Mouse (Mus musculus) bone marrow macrophage, adult 2 months (primary cell): Measurements from ENCODE around the gene Arsg.

Experiments
- CTCF ChIP-seq: IDR thresholded peaks from 2 replicates; pipeline ENCODE4 v1.5.1; 2012; ENCODE audit warnings: low read depth, mild to moderate bottlenecking, low read length, moderate library complexity
- POLR2A ChIP-seq: IDR thresholded peaks from 2 replicates; pipeline ENCODE4 v1.6.1; 2012; ENCODE audit warnings: mild to moderate bottlenecking, low read depth, low read length, borderline replicate concordance

DNA sequence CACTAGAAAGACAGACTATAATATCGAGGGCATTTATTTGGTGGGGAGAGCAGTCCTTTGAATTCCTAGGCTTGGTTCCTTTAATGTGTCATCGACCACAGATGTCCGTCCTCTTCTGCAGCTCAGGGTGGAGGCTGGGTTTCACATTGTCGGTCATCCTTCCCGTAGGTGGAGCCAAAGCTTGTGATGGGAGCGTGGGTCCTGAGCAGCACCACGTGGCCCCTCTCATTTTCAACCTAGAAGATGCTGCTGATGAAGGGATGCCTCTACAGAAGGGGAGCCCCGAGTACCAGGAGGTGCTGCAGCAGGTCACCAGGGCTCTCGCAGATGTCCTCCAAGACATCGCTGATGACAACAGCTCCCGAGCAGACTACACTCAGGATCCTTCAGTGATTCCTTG, 98.9 kb downstream of the Arsg start:
- no peak for TF ChIP-seq POLR2A
- no peak for TF ChIP-seq CTCF
